Mouse (Mus musculus) embryonic facial prominence, embryonic 15.5 days (tissue): ENCODE measurements at regions not wholly inside any gene's neighbourhood (a gene's known extent, or its start where the extent isn't known, plus 50 kb on each side); places are given as distances from the start of the nearest gene placed in this dataset.

Source experiments
- ATAC-seq: fragments of 200-750 bp; cut with Nextera tagmentation; 2 replicates; pipeline ENCODE4 v1.8.0; 2017; ENCODE audit warnings: low read depth, moderate TSS enrichment; ENCODE audit not compliant: insufficient number of reproducible peaks, low FRiP score, low TSS enrichment
- H3K27ac ChIP-seq: fragments of 300-500 bp; sonication (generic); replicated peaks from 2 replicates; pipeline ENCODE4 v1.5.1; 2015; ENCODE audit warnings: mild to moderate bottlenecking, inconsistent platforms
- H3K27me3 ChIP-seq: fragments of 300-500 bp; sonication (generic); 2 replicates; pipeline ENCODE4 v1.6.1; 2015; ENCODE audit warnings: inconsistent platforms
- H3K36me3 ChIP-seq: fragments of 300-500 bp; sonication (generic); 2 replicates; pipeline ENCODE4 v1.6.1; 2015; ENCODE audit warnings: mild to moderate bottlenecking, inconsistent platforms
- H3K4me1 ChIP-seq: fragments of 300-500 bp; sonication (generic); 2 replicates; pipeline ENCODE4 v1.6.1; 2015; ENCODE audit warnings: inconsistent platforms
- H3K4me2 ChIP-seq: fragments of 300-500 bp; sonication (generic); replicated peaks from 2 replicates; pipeline ENCODE4 v1.6.1; 2015; ENCODE audit warnings: mild to moderate bottlenecking, inconsistent platforms
- H3K4me3 ChIP-seq: fragments of 300-500 bp; sonication (generic); replicated peaks from 2 replicates; pipeline ENCODE4 v1.5.1; 2015; ENCODE audit warnings: mild to moderate bottlenecking, inconsistent platforms
- H3K9ac ChIP-seq: fragments of 300-500 bp; sonication (generic); 2 replicates; pipeline ENCODE4 v1.6.1; 2015; ENCODE audit warnings: inconsistent platforms
- H3K9me3 ChIP-seq: fragments of 300-500 bp; sonication (generic); replicated peaks from 2 replicates; pipeline ENCODE4 v1.6.1; 2016; ENCODE audit warnings: inconsistent platforms
- WGBS: fragments of 180-500 bp; shearing (Covaris S2); methylation state at CpG from one replicate; pipeline ENCODE4 v1.1.7; 2015; 5-methylcytosine and 5-hydroxymethylcytosine counted together

GRCm38 (mm10) chr17:68057264-68057663 is 53.3 kb upstream of the Arhgap28 start:
- Histone ChIP-seq H3K9ac (no peak overlapping the region), H3K4me3 (no peak overlapping the region), H3K27me3 (no peaks in the 10 kb centered on the region), H3K4me1 (no peaks in the 10 kb centered on the region), H3K27ac (peak overlapping the region; percentile 78), H3K4me2 (no peak overlapping the region), H3K9me3 (no peaks in the 10 kb centered on the region), H3K36me3 (no peaks in the 10 kb centered on the region)
- no peak; the same call in 1 of the 2 replicates for ATAC-seq
- 73% methylated on average over 3 of the region's 3 CpGs for whole genome bisulfite sequencing

DNA sequence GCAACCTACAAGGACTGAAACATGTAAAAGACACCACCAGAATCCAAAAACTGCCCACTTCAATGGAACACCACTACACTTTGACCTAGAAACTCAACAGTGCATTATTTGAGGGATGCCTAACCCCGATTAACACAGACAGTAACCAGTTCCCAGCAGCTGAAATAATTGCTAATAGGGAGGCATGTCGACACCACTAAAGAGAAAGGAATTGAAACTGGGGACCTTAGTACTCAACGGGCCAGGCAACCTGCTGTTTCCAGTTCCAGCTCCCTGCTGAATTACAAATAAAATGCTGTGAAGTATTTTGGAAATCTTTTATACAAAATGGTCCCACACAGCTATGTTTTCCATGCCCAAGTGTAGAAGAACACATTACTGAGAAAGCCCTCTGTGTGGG is 56.5 kb upstream of the Arhgap28 start:
- no peaks in the 10 kb centered on the region for H3K4me1 ChIP-seq
- no peak overlapping the region for H3K9ac ChIP-seq
- ATAC-seq: no peak
- H3K9me3 ChIP-seq: no peaks in the 10 kb centered on the region
- 86% methylated on average over 3 of the region's 3 CpGs for WGBS
- H3K36me3 ChIP-seq: no peaks in the 10 kb centered on the region
- no peaks in the 10 kb centered on the region for H3K27me3 ChIP-seq
- H3K27ac ChIP-seq: no peak overlapping the region
- no peak overlapping the region for H3K4me3 ChIP-seq
- H3K4me2 ChIP-seq: no peak overlapping the region

GRCm38 (mm10) chr17:68065751-68066150 is 61.8 kb upstream of the Arhgap28 start:
- no peak for ATAC-seq
- Histone ChIP-seq H3K4me3 (no peak overlapping the region), H3K9ac (no peak overlapping the region), H3K9me3 (no peaks in the 10 kb centered on the region), H3K27me3 (no peaks in the 10 kb centered on the region), H3K4me1 (peaks cover 11% of the 10 kb centered on the region), H3K27ac (no peak overlapping the region), H3K36me3 (no peaks in the 10 kb centered on the region), H3K4me2 (no peak overlapping the region)
- 87% methylated on average over 9 of the region's 9 CpGs for WGBS

- H3K4me2 ChIP-seq: no peak overlapping the region
- WGBS: 86% methylated on average over 2 of the region's 2 CpGs
- H3K4me3 ChIP-seq: no peak overlapping the region
Observed at GRCm38 (mm10) chr17:68066204-68066603, 62.3 kb upstream of the Arhgap28 start.

GRCm38 (mm10) chr17:68069008-68069407 is 65.1 kb upstream of the Arhgap28 start:
- H3K9me3 ChIP-seq: no peaks in the 10 kb centered on the region
- 56% methylated on average over 7 of the region's 7 CpGs for WGBS
- ATAC-seq: no peak
- H3K4me2 ChIP-seq: no peak overlapping the region
- no peaks in the 10 kb centered on the region for H3K27me3 ChIP-seq
- H3K27ac ChIP-seq: 0 out of 2 replicates have a peak overlapping the region, but pooled peaks have one; percentile 11
- H3K36me3 ChIP-seq: no peaks in the 10 kb centered on the region
- H3K9ac ChIP-seq: no peak overlapping the region
- no peak overlapping the region for H3K4me3 ChIP-seq
- H3K4me1 ChIP-seq: peaks cover 26% of the 10 kb centered on the region

More at GRCm38 (mm10) chr17:68066204-68066603, 62.3 kb upstream of the Arhgap28 start:
- no peaks in the 10 kb centered on the region for H3K27me3 ChIP-seq
- ATAC-seq: no peak
- H3K9ac ChIP-seq: no peak overlapping the region
- peaks cover 14% of the 10 kb centered on the region for H3K4me1 ChIP-seq
- no peaks in the 10 kb centered on the region for H3K9me3 ChIP-seq
- H3K27ac ChIP-seq: no peak overlapping the region
- H3K36me3 ChIP-seq: no peaks in the 10 kb centered on the region

DNA sequence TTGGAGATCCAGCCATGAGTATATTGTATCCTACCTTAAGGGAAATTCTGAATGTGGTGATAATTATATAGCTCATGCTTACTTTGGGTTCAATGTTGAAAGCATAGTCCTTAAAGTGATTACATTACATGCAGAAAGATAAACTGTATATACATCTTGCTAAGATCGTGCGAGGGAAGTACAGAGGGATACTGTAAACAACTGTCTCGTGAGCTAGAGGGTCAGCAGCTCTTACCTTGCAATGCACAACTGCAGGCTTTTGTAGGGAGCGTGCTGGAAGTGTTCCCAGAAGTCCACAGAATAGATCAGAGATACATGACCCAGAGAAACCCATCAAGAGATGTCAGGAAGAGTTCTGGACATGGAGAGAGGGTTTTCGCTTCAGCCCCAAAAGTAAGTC is 65.6 kb upstream of the Arhgap28 start:
- Histone ChIP-seq H3K9me3 (no peaks in the 10 kb centered on the region), H3K27ac (0 out of 2 replicates have a peak overlapping the region, but pooled peaks have one; percentile 58), H3K4me3 (no peak overlapping the region), H3K36me3 (no peaks in the 10 kb centered on the region), H3K4me2 (no peak overlapping the region), H3K4me1 (peaks cover 27% of the 10 kb centered on the region), H3K27me3 (no peaks in the 10 kb centered on the region), H3K9ac (no peak overlapping the region)
- WGBS: 81% methylated on average over 5 of the region's 5 CpGs
- no peak for ATAC-seq

- no peaks in the 10 kb centered on the region for H3K9me3 ChIP-seq
- peaks cover 41% of the 10 kb centered on the region for H3K4me1 ChIP-seq
- no peak overlapping the region for H3K9ac ChIP-seq
- no peak overlapping the region for H3K4me3 ChIP-seq
- H3K27ac ChIP-seq: peak overlapping the region; percentile 88
- 22% methylated on average over 4 of the region's 4 CpGs for WGBS
- no peak overlapping the region for H3K4me2 ChIP-seq
- ATAC-seq: peak; percentile 44; the same call in 1 of the 2 replicates
- no peaks in the 10 kb centered on the region for H3K36me3 ChIP-seq
- no peaks in the 10 kb centered on the region for H3K27me3 ChIP-seq
Observed at GRCm38 (mm10) chr17:68071472-68071871, 67.6 kb upstream of the Arhgap28 start.

DNA sequence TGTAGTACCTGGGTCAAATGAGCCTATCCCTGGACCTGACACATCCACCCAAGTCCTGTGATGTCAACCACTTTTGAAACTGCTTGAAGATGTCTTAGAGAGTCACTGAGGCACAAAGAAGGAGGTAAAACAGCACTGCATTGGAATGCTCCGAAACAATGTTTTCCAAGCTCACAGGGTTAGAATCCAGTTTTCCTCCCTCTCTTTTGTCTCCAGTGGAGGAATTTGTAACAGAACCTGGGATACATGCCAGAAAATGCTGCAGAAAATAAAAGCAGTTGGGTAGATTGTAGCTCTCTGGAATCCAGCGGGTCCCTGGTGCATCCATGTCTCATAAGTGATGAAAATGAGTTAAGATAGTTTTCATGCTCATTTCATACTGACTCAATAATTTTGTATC is 71.8 kb upstream of the Arhgap28 start:
- 37% methylated on average over 2 of the region's 2 CpGs for WGBS
- Histone ChIP-seq H3K27me3 (no peaks in the 10 kb centered on the region), H3K4me3 (no peak overlapping the region), H3K9ac (no peak overlapping the region), H3K9me3 (no peaks in the 10 kb centered on the region), H3K36me3 (no peaks in the 10 kb centered on the region), H3K4me2 (no peak overlapping the region), H3K27ac (peak overlapping the region; percentile 79), H3K4me1 (peaks cover 31% of the 10 kb centered on the region)
- ATAC-seq: peak; percentile 60; the same call in 1 of the 2 replicates

GRCm38 (mm10) chr17:68078709-68079108 is 74.8 kb upstream of the Arhgap28 start:
- no peak overlapping the region for H3K4me2 ChIP-seq
- H3K36me3 ChIP-seq: no peaks in the 10 kb centered on the region
- H3K9ac ChIP-seq: no peak overlapping the region
- H3K4me3 ChIP-seq: no peak overlapping the region
- peaks cover 15% of the 10 kb centered on the region for H3K4me1 ChIP-seq
- WGBS: 63% methylated on average over 3 of the region's 3 CpGs
- no peaks in the 10 kb centered on the region for H3K27me3 ChIP-seq
- H3K27ac ChIP-seq: no peak overlapping the region
- no peaks in the 10 kb centered on the region for H3K9me3 ChIP-seq
- ATAC-seq: no peak

GRCm38 (mm10) chr17:68084446-68084845 is 80.5 kb upstream of the Arhgap28 start:
- peaks cover 20% of the 10 kb centered on the region; the same call in 1 of the 2 replicates for H3K4me1 ChIP-seq
- no peak overlapping the region for H3K4me3 ChIP-seq
- ATAC-seq: no peak
- no peaks in the 10 kb centered on the region for H3K27me3 ChIP-seq
- no peaks in the 10 kb centered on the region for H3K36me3 ChIP-seq
- no peak overlapping the region for H3K9ac ChIP-seq
- no peak overlapping the region for H3K4me2 ChIP-seq
- 93% methylated on average over 2 of the region's 2 CpGs for WGBS
- H3K27ac ChIP-seq: no peak overlapping the region
- no peaks in the 10 kb centered on the region for H3K9me3 ChIP-seq

DNA sequence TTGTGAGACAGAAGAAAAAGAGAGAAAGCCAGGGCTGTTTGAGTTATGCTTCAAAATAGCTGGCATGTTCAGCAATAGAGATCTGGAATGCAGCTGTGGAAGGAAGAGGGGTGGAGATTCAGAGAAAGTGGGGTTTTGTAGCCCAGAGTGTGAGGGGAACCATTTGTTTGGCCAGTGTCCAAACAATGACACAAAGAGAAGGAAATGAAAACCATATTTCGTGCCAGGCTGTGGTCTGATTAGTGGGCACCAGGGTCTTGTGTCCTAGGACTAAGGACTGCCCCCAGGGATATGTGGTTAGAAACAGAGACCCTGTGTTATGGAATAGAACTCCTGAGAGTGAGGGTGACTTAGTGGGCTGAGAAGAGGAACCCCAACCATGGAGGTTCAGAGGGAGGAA is 83.2 kb upstream of the Arhgap28 start:
- H3K9me3 ChIP-seq: no peaks in the 10 kb centered on the region
- no peaks in the 10 kb centered on the region for H3K36me3 ChIP-seq
- ATAC-seq: 0 out of 2 replicates have a peak, but pooled peaks have one; percentile 63
- H3K4me3 ChIP-seq: no peak overlapping the region
- WGBS: 19% methylated on average over 1 of the region's 1 CpGs
- H3K9ac ChIP-seq: no peak overlapping the region
- peaks cover 20% of the 10 kb centered on the region; the same call in 1 of the 2 replicates for H3K4me1 ChIP-seq
- peak overlapping the region; percentile 80 for H3K27ac ChIP-seq
- no peaks in the 10 kb centered on the region for H3K27me3 ChIP-seq
- H3K4me2 ChIP-seq: no peak overlapping the region

DNA sequence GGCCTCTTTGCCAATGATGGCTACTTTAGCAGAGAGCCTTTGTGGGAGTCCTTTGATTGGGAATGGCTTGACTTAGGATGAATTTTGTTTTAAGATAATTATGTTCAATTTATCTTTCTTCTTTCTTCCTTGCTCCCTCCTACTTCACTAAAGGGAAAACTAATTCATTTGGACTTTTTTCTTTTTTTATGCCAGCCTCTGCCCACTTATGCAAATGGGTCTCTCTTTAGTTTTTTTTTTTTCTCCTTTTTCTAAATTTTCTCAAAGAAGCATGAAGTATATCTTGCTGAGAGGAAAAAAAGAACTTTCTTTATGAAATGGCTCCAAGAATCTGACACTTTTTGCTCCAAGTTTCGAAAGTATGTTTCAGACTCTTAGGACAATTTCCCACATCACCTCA is 85.3 kb upstream of the Arhgap28 start:
- H3K4me2 ChIP-seq: no peak overlapping the region

More for the DNA sequence above, 85.3 kb upstream of the Arhgap28 start:
- H3K27me3 ChIP-seq: no peaks in the 10 kb centered on the region
- WGBS: 83% methylated on average over 1 of the region's 1 CpGs
- H3K36me3 ChIP-seq: no peaks in the 10 kb centered on the region
- H3K9ac ChIP-seq: no peak overlapping the region
- peak overlapping the region; percentile 80 for H3K27ac ChIP-seq
- no peak for ATAC-seq
- H3K9me3 ChIP-seq: no peaks in the 10 kb centered on the region
- H3K4me3 ChIP-seq: no peak overlapping the region
- peaks cover 20% of the 10 kb centered on the region; the same call in 1 of the 2 replicates for H3K4me1 ChIP-seq
